Mouse (Mus musculus) left cerebral cortex, postnatal 36 days (tissue): ENCODE results near the gene Gcn1l1. TPM values are rescaled to one million over a fixed set of nuclear protein-coding genes. Genes with fewer than 3 reads are reported as not detected.

Experiments used
- DNase-seq, 2 experiments: peaks; one replicate each; pipeline ENCODE4 v3.0.0; 2021 to 2022; ENCODE audit warnings: low spot score in 2 of 2, mixed read lengths in 1 of 2
- intact Hi-C: fragments of 180-260 bp; cut with DNase I; formaldehyde crosslinking; loops from one replicate; pipeline ENCODE4 v1.15.1; 2025
- total RNA-seq, 2 experiments: library from RNA; stranded (reverse); gene quantifications; 2 replicates each; pipeline ENCODE4 v1.2.3; 2021

Gene Gcn1l1
- total RNA-seq, 2 experiments from 2014 or later = 61.2 to 69.0 TPM

DNA sequence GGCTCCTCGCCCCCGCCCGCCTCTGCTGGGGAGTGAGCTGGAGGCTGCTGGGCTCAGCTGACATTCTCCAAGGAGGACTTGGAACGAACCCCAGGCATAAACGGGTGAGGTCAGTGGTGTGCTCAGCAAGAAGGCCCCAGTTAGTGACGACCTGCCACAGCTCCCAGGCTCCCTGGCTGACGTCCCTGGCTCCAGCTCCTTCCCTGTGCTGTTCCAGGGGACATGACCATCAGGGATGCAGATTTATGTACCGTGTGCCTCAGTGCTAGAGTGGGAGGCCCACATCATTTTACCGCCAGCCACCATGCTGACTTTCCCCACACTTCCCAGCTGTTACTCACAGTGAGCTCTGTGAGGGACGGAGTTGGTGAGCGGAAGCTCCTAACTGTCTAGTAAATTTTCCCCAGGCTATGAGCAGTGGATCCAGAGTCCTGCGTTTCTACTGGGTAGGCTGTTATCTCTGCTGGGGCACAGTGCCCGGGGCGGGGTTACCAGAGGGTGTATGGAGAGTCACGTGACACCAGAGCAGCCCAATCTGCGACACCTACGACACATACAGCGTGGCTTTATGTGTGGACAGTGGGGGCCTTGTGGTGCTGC lies 33.3 kb upstream of the Gcn1l1 start:
- intact Hi-C loops = no loop called here
- DNase-seq = peak; percentile 59 to 60

DNA sequence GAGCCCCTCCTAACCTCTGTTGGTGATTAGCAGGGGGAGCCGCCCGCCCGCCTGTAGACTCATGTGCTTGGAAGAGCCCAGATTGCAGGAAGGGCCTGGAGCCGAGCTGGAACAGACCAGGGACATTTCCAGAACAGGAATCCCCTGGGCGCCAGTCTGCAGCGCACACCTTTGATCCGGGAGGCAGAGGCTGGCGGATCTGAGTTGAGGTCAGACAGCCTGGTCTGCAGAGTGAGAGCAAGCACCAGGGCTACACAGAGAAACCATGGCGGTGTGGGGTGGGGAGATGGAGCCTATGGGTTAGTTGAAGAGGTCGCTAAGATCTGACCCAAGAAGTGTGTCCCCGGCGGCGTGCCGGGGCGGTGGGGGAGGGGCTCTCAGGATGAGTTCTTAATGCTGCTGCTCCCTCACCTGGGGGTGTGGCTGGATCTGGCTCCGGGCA lies 30.7 kb upstream of the Gcn1l1 start:
- no peak for DNase-seq
- intact Hi-C loops = no loop called here

GRCm38 (mm10) chr5:115534856-115535255 lies 30.2 kb upstream of the Gcn1l1 start:
- DNase-seq = no peak
- intact Hi-C loops = no loop called here

GRCm38 (mm10) chr5:115535635-115536034 lies 29.4 kb upstream of the Gcn1l1 start:
- no peak for DNase-seq
- intact Hi-C loops = no loop called here

- no peak for DNase-seq
- intact Hi-C loops = loop anchor here (1.0 kb wide), 1 partner anchor 32 kb away; the partner anchor contains the start of gene Pxn
Measured at GRCm38 (mm10) chr5:115538017-115538692, 26.9 kb upstream of the Gcn1l1 start.

- peak; percentile 82 to 88 for DNase-seq
- intact Hi-C loops = loop anchor here (1.0 kb wide), 1 partner anchor 32 kb away; the partner anchor contains the start of gene Pxn
Measured at GRCm38 (mm10) chr5:115538693-115539043, 26.4 kb upstream of the Gcn1l1 start.

GRCm38 (mm10) chr5:115542635-115543384 lies 22.2 kb upstream of the Gcn1l1 start:
- DNase-seq = no peak
- intact Hi-C loops = no loop called here

DNA sequence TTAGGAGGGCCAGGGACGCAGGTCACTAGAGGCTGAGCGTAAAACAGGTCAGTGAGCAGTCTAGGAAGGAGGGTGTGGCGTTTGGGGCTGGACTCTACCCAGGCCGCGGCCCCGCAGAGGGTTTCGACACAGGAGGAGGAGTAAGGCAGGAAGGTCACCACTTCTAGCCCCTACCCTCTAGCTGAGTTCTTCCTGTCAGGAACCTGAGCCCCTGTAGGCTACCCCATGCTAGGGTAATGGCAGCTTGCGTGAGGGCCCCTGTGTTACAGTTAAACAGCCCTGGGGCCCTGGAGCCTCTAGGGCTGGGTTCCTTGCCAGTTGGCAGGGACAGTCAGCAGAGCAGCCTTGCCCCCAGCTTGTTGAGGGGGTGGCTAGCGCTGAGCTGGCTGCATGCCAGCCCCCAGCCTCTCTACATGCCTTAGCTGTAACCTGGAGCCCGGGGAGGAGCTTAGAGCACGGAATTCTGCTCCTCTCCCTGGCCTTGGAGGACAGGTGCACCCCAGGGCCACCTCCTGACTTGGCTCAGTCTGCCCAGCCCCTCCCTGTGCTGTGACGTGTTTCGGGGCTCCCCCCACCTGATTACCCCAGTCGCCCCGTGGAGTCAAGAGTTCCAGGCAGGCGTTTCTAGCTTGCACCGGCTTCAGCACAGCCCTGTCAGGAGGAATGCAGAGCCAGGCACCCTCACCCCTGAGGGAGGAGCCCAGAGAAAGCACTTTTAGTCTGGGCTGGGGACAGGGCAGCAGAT lies 21.4 kb upstream of the Gcn1l1 start:
- DNase-seq = peak; percentile 42 to 64
- intact Hi-C loops = no loop called here

- intact Hi-C loops = no loop called here
- DNase-seq = no peak
Measured at GRCm38 (mm10) chr5:115544655-115545185, 20.3 kb upstream of the Gcn1l1 start.

DNA sequence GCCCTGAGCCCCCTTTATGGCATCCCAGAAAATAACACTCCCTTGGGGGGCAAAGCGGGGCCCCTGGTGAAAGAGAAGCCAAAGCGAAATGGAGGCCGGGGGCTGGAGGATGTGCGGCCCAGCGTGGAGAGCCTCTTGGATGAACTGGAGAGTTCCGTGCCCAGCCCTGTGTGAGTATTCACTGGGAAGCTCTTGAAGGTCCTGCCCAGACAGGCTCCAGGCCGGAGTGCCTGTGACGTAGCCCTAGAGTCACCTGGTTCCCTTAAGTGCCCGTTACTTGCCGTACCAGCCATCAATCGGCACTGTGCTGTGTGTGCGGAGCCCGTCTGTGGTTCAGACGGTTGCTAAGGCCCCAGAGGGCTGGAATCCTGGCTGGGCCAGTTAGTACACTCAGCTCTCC lies 19.4 kb upstream of the Gcn1l1 start:
- intact Hi-C loops = no loop called here
- DNase-seq = no peak

- intact Hi-C loops = no loop called here
- no peak for DNase-seq
Measured at GRCm38 (mm10) chr5:115546536-115546935, 18.5 kb upstream of the Gcn1l1 start.

DNA sequence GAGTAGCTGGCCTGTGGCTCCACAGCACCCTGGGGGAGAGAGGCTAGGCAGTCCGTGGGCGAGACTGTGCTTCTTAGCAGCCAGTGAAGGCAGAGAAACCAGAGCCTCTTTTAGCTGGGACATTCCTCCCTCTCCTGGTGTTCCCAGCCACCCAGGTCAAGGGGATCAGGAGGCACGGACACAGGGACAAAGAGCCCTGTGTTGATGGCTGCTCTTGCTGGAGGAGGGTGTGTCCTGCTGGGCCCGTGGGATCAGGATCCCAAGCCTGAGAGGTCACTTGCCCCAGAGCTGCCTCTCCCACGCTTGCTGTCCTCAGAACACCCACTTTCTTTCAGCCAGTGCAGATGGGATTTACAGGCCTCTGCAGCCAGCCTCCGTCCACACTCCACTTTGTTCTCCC lies 18.0 kb upstream of the Gcn1l1 start:
- intact Hi-C loops = no loop called here

GRCm38 (mm10) chr5:115547421-115547820 lies 17.6 kb upstream of the Gcn1l1 start:
- intact Hi-C loops = no loop called here
- no peak for DNase-seq

More for the DNA sequence above, 18.0 kb upstream of the Gcn1l1 start:
- no peak for DNase-seq

- intact Hi-C loops = no loop called here
- no peak for DNase-seq
Measured at GRCm38 (mm10) chr5:115548501-115549285, 16.4 kb upstream of the Gcn1l1 start.

DNA sequence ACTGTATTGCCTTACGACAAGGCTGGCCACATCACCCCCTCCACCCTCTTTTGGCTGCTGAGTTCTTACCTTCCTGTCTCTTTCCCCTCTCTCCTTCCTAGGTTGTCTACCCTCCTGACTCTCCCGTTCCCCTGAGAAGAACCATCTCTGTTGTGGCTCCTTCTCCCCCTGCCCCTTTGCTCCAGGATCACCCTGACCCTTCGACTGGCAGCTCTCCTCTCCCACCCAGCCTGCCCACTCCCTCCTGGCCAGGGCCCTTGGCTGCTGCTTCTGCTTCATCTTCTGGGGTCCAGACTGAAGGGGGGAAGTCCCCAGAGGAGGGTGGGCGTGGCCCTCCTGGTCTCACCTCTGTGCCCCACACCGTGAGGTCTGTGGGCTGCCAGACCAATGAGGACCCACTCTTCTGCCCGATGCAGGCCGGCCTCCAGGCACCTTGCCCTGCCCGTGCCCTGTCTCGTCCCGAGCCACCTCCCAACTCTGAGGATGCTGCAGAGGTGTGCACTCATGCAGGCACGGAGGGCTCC lies 14.5 kb upstream of the Gcn1l1 start:
- no peak for DNase-seq
- intact Hi-C loops = no loop called here

GRCm38 (mm10) chr5:115551386-115551785 lies 13.7 kb upstream of the Gcn1l1 start:
- DNase-seq = no peak
- intact Hi-C loops = no loop called here

DNA sequence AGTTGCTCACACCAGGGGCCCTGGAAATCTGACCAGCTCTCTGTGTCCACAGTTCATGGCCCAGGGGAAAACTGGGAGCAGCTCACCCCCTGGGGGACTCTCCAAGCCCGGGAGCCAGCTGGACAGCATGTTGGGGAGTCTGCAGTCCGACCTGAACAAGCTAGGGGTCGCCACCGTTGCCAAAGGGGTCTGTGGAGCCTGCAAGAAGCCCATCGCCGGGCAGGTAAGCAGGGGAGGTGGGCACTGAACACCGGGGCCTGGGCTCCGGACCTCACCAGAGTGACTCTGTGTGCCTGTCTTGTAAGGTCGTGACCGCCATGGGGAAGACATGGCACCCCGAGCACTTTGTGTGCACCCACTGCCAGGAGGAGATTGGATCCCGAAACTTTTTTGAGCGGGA lies 13.3 kb upstream of the Gcn1l1 start:
- intact Hi-C loops = no loop called here
- DNase-seq = no peak

GRCm38 (mm10) chr5:115553801-115554420 lies 11.1 kb upstream of the Gcn1l1 start:
- intact Hi-C loops = no loop called here
- DNase-seq = no peak
